Mouse (Mus musculus) CD8-positive naive resting alpha-beta T cell, adult 57 days (primary cell): Measurements from ENCODE around the gene Nipsnap2. TPM values are rescaled to one million over a fixed set of nuclear protein-coding genes. Genes with fewer than 3 reads are reported as not detected.

ENCODE experiments used
- total RNA-seq: library from RNA; stranded (reverse); gene quantifications from one replicate; pipeline ENCODE4 v1.2.4, GENCODE M21; 2023

The Nipsnap2 gene
- 29.2 TPM for total RNA-seq

GRCm38 (mm10) chr5:129724834-129725773 lies at the start of gene Nipsnap2:
Gene Nipsnap2, plus strand, starts transcription at chr5:129725063.

DNA sequence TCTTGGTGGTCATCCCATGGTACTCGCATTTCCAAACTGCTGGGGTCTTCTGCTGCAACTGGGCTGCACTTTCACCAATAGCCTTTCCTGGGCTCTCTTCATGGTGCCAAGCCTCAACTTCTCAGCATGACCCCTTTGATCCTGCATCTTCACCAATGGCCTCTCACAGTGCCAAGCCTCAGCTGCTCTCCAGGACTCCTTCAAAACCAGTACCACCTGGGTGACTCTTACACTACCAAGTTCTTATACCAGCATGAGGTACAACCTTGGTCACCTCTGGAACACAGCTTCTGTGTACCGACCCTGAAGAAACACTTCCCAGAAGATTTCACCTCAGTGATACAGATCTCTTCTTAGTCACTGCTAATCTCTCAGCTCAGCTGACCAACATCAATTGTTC lies 16.5 kb upstream of the Nipsnap2 start, which contains the start of gene Sept14:
TSS of gene Sept14 (minus strand) at position 101 of the 400 bp plus-strand sequence.

DNA sequence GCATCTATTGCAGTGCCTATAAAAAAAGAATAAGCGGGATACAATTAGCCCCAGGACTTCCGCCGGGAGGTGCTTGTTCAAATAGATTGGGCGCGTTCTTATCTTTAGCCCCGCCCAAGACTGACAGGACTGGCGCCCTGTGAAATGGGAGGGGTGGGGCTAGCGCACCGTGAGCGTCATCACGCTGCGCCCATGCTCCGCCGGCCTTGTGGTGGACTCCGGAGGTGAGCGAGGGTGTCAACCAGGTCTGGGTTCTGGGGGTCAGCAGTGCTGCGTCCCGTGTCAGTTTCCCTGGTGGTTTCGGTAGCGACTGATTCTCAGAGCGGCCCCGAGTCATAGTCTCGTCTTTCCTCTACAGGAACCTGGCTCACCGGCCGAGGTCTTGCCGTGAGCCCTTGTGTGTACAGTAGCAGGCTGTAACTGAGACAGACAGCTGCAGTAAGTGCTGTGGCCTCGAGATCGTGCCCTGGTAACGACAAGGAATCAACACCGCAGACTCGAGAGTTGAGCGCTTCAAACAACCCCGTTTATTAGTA lies 9.5 kb upstream of the Nipsnap2 start, which contains the start of gene Mrps17:
TSS of gene Mrps17 (plus strand) at position 172 of the 536 bp plus-strand sequence.

DNA sequence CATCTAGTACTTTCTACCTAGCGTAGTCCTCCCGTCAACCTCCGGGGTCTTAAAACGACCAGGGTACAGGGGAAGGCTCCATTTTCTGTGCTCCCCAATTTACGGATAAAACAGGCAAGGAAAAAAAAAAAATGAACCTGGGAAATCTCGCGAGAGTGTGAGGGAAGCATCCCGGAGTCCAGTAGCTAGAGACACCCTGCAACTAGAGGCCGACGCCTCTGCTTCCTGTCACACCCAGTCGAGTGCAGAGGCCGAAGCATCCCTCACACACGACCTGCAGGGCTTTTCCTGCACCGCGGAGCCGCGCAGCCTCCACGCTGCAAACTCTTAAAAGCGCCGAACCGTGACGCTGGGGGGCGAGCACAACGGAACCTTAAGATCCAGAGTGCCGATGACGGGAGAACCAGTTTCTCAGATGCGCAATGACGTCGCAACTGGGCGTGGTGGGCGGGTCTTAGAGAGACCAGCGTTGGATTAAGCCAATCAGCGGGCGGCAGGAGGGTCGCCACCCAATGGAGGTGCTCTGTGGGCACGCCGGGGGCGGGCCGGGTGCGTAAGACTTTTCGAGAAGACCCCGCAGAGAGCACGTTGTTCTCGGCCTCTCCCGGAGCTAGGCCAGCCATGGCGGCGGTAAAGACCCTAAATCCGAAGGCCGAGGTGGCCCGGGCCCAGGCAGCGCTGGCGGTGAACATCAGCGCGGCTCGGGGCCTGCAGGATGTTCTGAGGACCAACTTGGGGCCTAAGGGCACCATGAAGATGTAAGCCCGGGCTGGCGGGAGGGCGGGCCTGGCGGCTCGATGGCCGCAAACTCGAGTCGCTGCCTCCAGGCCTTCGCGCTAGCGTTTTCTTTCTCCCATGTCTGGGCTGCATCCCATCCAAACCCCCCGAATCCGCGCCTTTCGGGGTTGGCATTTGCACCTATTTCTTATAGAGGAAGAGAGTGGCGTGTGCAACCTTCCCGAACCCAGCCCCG lies 62.2 kb downstream of the Nipsnap2 start, which contains the start of gene Psph:
TSS of gene Psph (minus strand) at position 632 of the 973 bp plus-strand sequence.

Other genes starting within 250 kb of the Nipsnap2 start
- 143 TPM for gene Sfswap, start 223.8 kb upstream of the Nipsnap2 start, total RNA-seq
- gene Mmp17, start 140.9 kb upstream of the Nipsnap2 start, total RNA-seq = 0.95 TPM
- 1.1 TPM for gene Zfp11, start 55.0 kb upstream of the Nipsnap2 start, total RNA-seq
- not detected for gene Sept14, start 16.6 kb upstream of the Nipsnap2 start, total RNA-seq
- 44.2 TPM for gene Mrps17, start 9.6 kb upstream of the Nipsnap2 start, total RNA-seq
- gene Psph, start 62.4 kb downstream of the Nipsnap2 start, total RNA-seq = 15.9 TPM
- 11.1 TPM for gene Sumf2, start 121.9 kb downstream of the Nipsnap2 start, total RNA-seq
- gene Chchd2, start 162.4 kb downstream of the Nipsnap2 start, total RNA-seq = 147 TPM
- 1.6 TPM for gene Zbed5, start 170.7 kb downstream of the Nipsnap2 start, total RNA-seq
- gene Phkg1, start 173.5 kb downstream of the Nipsnap2 start, total RNA-seq = 0.64 TPM
- 0.28 TPM for gene Nupr1l, start 183.5 kb downstream of the Nipsnap2 start, total RNA-seq
- gene Vkorc1l1, start 216.9 kb downstream of the Nipsnap2 start, total RNA-seq = 12.9 TPM